Mouse (Mus musculus): ENCODE measurements at regions not wholly inside any gene's neighbourhood (a gene's known extent, or its start where the extent isn't known, plus 50 kb on each side); places are given as distances from the start of the nearest gene placed in this dataset.

- TF ChIP-seq CTCF (conservative IDR thresholded peaks at IDR 0.05; ENCODE audit: low read length), result no peak
- no peak for TF ChIP-seq POU5F1 (IDR thresholded peaks at IDR 0.05; ENCODE audit: borderline replicate concordance, low read length)
Measured at GRCm38 (mm10) chr6:47646022-47646421, 50.9 kb upstream of the Ezh2 start.
